Mouse (Mus musculus) embryonic facial prominence, embryonic 11.5 days (tissue): ENCODE measurements around the gene Ubac2. TPM values are rescaled to one million over a fixed set of nuclear protein-coding genes. Genes with fewer than 3 reads are reported as not detected.
"Not testable (repeated sequence)": the region's sequence is repeated elsewhere in the genome, so short reads cannot be mapped to it uniquely, and the experiment has no call there.

Source experiments
- ATAC-seq: fragments of 200-750 bp; cut with Nextera tagmentation; replicated peaks from 2 replicates; pipeline ENCODE4 v1.8.0; 2017; ENCODE audit warnings: low read depth; ENCODE audit not compliant: insufficient number of reproducible peaks, low FRiP score, low TSS enrichment
- DNase-seq: peaks from one replicate; pipeline ENCODE4 v3.0.0-alpha.2; 2015; ENCODE audit warnings: low spot score
- H3K27ac ChIP-seq: fragments of 300-500 bp; sonication (generic); replicated peaks from 2 replicates; pipeline ENCODE4 v1.5.1; 2014; ENCODE audit warnings: mild to moderate bottlenecking, low read depth, low read length, control low read depth
- H3K27me3 ChIP-seq: fragments of 300-500 bp; sonication (generic); 2 replicates; pipeline ENCODE4 v1.6.1; 2014; ENCODE audit warnings: mild to moderate bottlenecking, low read length, moderate library complexity, mixed read lengths; ENCODE audit not compliant: control insufficient read depth, insufficient read depth
- H3K36me3 ChIP-seq: fragments of 300-500 bp; sonication (generic); replicated peaks from 2 replicates; pipeline ENCODE4 v1.6.1; 2014; ENCODE audit warnings: low read depth, mild to moderate bottlenecking, low read length, moderate library complexity, mixed read lengths; ENCODE audit not compliant: control insufficient read depth, insufficient read depth
- H3K4me1 ChIP-seq: fragments of 300-500 bp; sonication (generic); 2 replicates; pipeline ENCODE4 v1.6.1; 2014; ENCODE audit warnings: low read length, mixed read lengths; ENCODE audit not compliant: control insufficient read depth, insufficient read depth
- H3K4me2 ChIP-seq: fragments of 300-500 bp; sonication (generic); 2 replicates; pipeline ENCODE4 v1.6.1; 2014; ENCODE audit warnings: low read depth, mild to moderate bottlenecking, control low read depth, low read length, moderate library complexity
- H3K4me3 ChIP-seq: fragments of 300-500 bp; sonication (generic); 2 replicates; pipeline ENCODE4 v1.5.1; 2014; ENCODE audit warnings: low read depth, low read length, control low read depth
- H3K9ac ChIP-seq: fragments of 300-500 bp; sonication (generic); replicated peaks from 2 replicates; pipeline ENCODE4 v1.6.1; 2014; ENCODE audit warnings: mild to moderate bottlenecking, control low read depth, low read length
- H3K9me3 ChIP-seq: fragments of 300-500 bp; sonication (generic); replicated peaks from 2 replicates; pipeline ENCODE4 v1.6.1; 2016; ENCODE audit warnings: mild to moderate bottlenecking, low read length, inconsistent platforms, mixed read lengths; ENCODE audit not compliant: control insufficient read depth
- WGBS: fragments of 180-500 bp; shearing (Covaris S2); extraction: QIAGEN DNeasy Blood & Tissue Kit; methylation state at CpG from one replicate; pipeline ENCODE4 v1.1.7; 2014; 5-methylcytosine and 5-hydroxymethylcytosine counted together
- polyA plus RNA-seq: library from polyadenylated mRNA; unstranded; fragments of >200 nt; fragmentation: Nextera tagmentation; extraction: Ambion mirVana; gene quantifications from 2 replicates; pipeline ENCODE4 v1.2.1, GENCODE M21; 2014

Ubac2 gene
- polyA plus RNA-seq, 1 experiment from 2014 or later: 71.9 TPM

DNA sequence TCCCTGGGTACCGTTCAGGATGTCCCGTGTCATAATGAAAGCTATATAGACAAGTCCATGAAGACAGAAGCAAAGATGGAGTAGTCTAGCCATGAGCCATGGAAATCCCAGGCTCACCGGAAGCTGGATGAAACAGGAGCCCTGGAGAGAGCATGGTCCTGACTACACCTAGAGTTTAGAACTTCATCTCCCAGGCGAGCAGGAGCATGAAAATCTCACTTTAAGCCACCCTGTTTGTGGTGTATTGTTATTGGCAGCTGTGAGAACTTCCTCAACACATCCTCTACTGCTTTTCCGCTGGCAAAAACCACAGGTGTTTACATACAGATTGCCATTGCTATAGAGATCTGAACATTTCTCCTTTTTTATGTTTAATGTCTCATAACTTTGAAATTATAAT, 185.2 kb downstream of the Ubac2 start:
- Histone ChIP-seq H3K27me3 (no peaks in the 10 kb centered on the region), H3K4me1 (no peaks in the 10 kb centered on the region), H3K9ac (no peak overlapping the region), H3K36me3 (no peaks in the 10 kb centered on the region), H3K9me3 (no peaks in the 10 kb centered on the region), H3K27ac (no peak overlapping the region), H3K4me3 (no peak overlapping the region), H3K4me2 (no peak overlapping the region)
- 80% methylated on average over 5 of the region's 5 CpGs for WGBS
- DNase-seq (no peak), ATAC-seq (no peak)

DNA sequence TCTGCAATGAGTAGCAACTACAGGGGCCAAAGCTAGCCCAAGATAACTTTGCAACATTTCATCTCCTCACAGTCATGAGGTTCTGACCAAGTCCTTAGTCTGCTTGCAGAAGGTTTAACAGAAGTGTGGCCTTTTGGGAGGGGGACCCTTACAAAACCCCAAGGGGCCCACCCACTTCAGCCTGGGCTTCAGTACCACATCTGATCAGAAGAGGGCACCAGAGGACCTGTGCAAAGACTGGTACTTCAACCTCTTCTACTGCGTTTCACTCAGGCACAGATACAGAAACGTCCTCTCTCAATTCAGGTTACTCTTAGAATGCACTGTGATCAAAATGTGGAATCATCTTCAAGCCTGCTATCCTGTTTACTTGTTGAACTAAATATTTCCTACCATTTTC, 186.1 kb downstream of the Ubac2 start:
- H3K4me3 ChIP-seq: no peak overlapping the region
- no peak overlapping the region for H3K9ac ChIP-seq
- DNase-seq: peak; percentile 70
- H3K27ac ChIP-seq: no peak overlapping the region
- 2% methylated on average over 2 of the region's 2 CpGs for WGBS
- H3K4me2 ChIP-seq: no peak overlapping the region
- ATAC-seq: no peak
- no peaks in the 10 kb centered on the region for H3K27me3 ChIP-seq
- H3K9me3 ChIP-seq: no peaks in the 10 kb centered on the region
- H3K36me3 ChIP-seq: no peaks in the 10 kb centered on the region
- H3K4me1 ChIP-seq: no peaks in the 10 kb centered on the region

DNA sequence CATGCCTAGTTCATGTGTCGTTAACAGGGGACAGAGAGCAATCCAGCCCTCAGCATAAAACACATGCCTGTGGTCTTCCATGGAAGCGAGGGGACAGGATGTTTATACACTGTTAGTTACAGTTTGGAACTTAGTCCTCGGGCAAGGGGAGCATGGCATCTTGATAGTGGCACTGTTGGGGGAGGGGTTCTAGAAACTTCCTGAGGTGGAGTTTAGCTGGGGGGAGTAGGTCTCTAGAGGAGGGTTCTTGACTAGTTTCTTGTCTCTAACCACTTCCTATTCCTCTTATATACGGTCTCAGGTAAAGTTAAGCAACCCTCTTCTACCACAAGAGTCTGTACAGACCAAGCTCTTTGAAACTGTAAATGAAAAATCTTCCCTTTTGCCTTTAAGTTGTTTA, 187.8 kb downstream of the Ubac2 start:
- no peaks in the 10 kb centered on the region for H3K4me1 ChIP-seq
- no peak overlapping the region for H3K27ac ChIP-seq
- no peaks in the 10 kb centered on the region for H3K9me3 ChIP-seq
- DNase-seq (no peak), ATAC-seq (no peak)
- H3K4me3 ChIP-seq: no peak overlapping the region
- H3K36me3 ChIP-seq: no peaks in the 10 kb centered on the region
- H3K9ac ChIP-seq: no peak overlapping the region
- no peak overlapping the region for H3K4me2 ChIP-seq
- no peaks in the 10 kb centered on the region for H3K27me3 ChIP-seq
- 66% methylated on average over 4 of the region's 4 CpGs for whole genome bisulfite sequencing

DNA sequence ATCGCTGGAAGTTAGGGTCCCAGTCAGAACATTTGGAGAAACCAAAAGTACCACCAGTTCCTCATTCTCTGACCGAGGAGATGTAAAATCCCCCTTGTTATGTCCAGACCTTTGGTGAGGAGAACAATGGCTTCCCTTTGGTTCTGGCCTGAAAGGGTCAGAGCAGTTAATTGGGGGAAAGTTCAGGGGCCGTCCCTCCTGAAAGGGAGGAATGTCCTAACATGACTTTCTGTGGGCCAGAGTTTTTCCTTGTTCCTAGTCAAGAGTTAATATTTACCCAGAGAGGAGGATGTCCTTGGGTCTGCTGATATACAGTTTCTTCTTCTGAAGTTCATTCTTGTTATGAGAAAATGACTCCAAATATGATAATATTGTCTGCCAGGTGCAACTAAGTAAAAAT, 189.6 kb downstream of the Ubac2 start:
- DNase-seq, H3K4me3 ChIP-seq, H3K4me1 ChIP-seq, ATAC-seq, H3K27ac ChIP-seq, H3K9ac ChIP-seq, H3K27me3 ChIP-seq, H3K4me2 ChIP-seq, H3K36me3 ChIP-seq, H3K9me3 ChIP-seq: not testable (repeated sequence)
- WGBS: 36% methylated on average over 3 of the region's 3 CpGs

DNA sequence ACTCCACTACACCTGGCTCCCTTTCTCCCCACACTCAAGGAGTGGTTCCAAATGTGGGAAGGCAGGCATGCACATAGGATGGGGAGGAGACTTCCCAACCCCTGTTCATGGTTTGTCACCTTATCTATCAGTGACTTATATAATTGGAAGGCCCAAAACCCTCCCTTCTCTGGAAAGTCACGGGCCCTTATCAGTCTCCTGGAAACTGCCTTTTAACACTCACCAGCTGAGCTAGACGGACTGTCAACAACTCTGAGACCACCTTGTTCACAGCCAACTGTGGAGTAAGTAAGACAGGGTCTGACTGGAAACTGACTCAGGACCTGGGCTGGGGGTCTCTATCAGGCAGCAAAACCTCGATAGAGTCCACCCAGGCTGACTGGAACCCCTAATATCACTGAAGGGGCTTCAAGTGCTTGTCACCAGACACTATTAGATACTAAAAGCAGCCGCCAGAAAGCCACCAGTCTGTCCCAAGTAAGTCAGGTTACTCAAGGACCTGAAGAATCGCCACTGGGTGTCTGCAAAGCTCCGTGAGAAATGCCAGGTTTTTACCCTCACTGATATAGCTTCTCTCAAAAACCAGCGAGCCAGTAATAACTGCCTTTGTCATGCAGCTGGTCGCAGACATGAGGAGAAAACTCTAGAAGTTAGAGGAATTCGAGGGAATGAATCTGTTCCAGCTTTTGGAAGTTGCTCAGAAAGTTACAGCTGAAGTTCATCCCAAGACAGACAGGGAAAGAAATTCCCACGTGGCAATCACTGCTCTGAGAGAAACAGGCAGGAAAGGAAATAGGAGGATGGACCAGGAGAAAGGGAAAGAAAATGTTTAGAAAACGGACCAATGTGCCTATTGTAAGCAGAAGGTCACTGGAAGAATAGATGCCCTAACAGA, 190.6 kb downstream of the Ubac2 start:
- Histone ChIP-seq H3K27ac (no peak overlapping the region), H3K9me3 (no peaks in the 10 kb centered on the region), H3K4me2 (no peak overlapping the region), H3K36me3 (no peaks in the 10 kb centered on the region), H3K4me1 (no peaks in the 10 kb centered on the region), H3K4me3 (no peak overlapping the region), H3K27me3 (no peaks in the 10 kb centered on the region), H3K9ac (no peak overlapping the region)
- no peak for ATAC-seq
- DNase-seq: no peak
- WGBS: 67% methylated on average over 11 of the region's 11 CpGs

DNA sequence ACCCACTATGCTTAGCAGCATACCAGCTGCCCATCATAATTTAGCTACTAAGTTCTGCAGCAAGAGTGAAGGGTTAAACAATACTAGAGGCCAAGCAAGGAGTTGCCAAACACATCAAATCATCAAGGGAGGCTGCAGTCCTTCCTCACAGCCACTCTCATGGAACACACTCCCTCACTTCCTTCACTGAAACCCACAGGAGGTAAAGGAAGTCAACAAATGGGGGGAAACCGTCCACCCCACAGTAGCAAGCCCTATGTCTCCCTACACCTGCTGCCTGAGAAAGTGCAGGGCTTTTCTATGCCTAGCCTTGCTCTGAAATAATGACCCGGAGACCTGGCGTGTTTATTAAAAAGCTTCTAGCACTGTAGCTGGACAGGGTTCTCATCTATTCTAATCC, 191.5 kb downstream of the Ubac2 start:
- ATAC-seq (no peak), DNase-seq (no peak)
- 76% methylated on average over 3 of the region's 3 CpGs for WGBS

More for the DNA sequence above, 191.5 kb downstream of the Ubac2 start:
- no peak overlapping the region for H3K27ac ChIP-seq
- no peaks in the 10 kb centered on the region for H3K27me3 ChIP-seq
- H3K9me3 ChIP-seq: no peaks in the 10 kb centered on the region
- no peak overlapping the region for H3K4me2 ChIP-seq
- H3K4me3 ChIP-seq: no peak overlapping the region
- no peaks in the 10 kb centered on the region for H3K4me1 ChIP-seq
- H3K9ac ChIP-seq: no peak overlapping the region
- H3K36me3 ChIP-seq: no peaks in the 10 kb centered on the region

Other genes starting within 250 kb of the Ubac2 start
- 4.9 TPM in 2 replicates for gene Dock9, start 80.8 kb upstream of the Ubac2 start, polyA plus RNA-seq
- gene Gpr18, start 37.2 kb downstream of the Ubac2 start, polyA plus RNA-seq: 0.32 TPM in 1 of 2 replicates, not detected in the other
- gene Gpr183, start 86.6 kb downstream of the Ubac2 start, polyA plus RNA-seq: 3.7 and 4.3 TPM in 2 replicates
- gene Timm8a2, start 156.1 kb downstream of the Ubac2 start, polyA plus RNA-seq: not detected in 2 replicates
- 146 and 159 TPM in 2 replicates for gene Tm9sf2, start 228.4 kb downstream of the Ubac2 start, polyA plus RNA-seq